Mouse (Mus musculus): ENCODE results near the gene Etv6. TPM values are rescaled to one million over a fixed set of nuclear protein-coding genes. Genes with fewer than 3 reads are reported as not detected.
A peak's percentile ranks its signal among the peaks of the same experiment; 100 is the strongest.

The Etv6 gene
- total RNA-seq, 2 experiments from 2014 or later: 67.1 to 124 TPM

GRCm38 (mm10) chr6:134134821-134135323, 99.4 kb downstream of the Etv6 start:
- ATAC-seq (replicated peaks; ENCODE audit: poor library complexity): peak; percentile 56

GRCm38 (mm10) chr6:134136315-134136714, 100.8 kb downstream of the Etv6 start:
- ATAC-seq (replicated peaks; ENCODE audit: poor library complexity): no peak

GRCm38 (mm10) chr6:134139359-134139758, 103.9 kb downstream of the Etv6 start:
- ATAC-seq (replicated peaks; ENCODE audit: poor library complexity): no peak

GRCm38 (mm10) chr6:134140718-134141615, 105.5 kb downstream of the Etv6 start:
- peak; percentile 51 for ATAC-seq (replicated peaks; ENCODE audit: poor library complexity)

GRCm38 (mm10) chr6:134141616-134142165, 106.2 kb downstream of the Etv6 start:
- ATAC-seq (replicated peaks; ENCODE audit: poor library complexity): peak; percentile 42

GRCm38 (mm10) chr6:134142700-134143099, 107.2 kb downstream of the Etv6 start:
- ATAC-seq (replicated peaks; ENCODE audit: poor library complexity): no peak

- no peak for ATAC-seq (replicated peaks; ENCODE audit: poor library complexity)
Measured at GRCm38 (mm10) chr6:134143649-134144097, 108.2 kb downstream of the Etv6 start.

- ATAC-seq (replicated peaks; ENCODE audit: poor library complexity): peak; percentile 36
Measured at GRCm38 (mm10) chr6:134144231-134145130, 109.0 kb downstream of the Etv6 start.

- no peak; the same call in 1 of the 2 replicates for ATAC-seq (replicated peaks; ENCODE audit: poor library complexity)
Measured at GRCm38 (mm10) chr6:134147596-134148442, 112.3 kb downstream of the Etv6 start.

- no peak for ATAC-seq (replicated peaks; ENCODE audit: poor library complexity)
Measured at GRCm38 (mm10) chr6:134148443-134148942, 113.0 kb downstream of the Etv6 start.

- ATAC-seq (replicated peaks; ENCODE audit: poor library complexity): no peak
Measured at GRCm38 (mm10) chr6:134149606-134150005, 114.1 kb downstream of the Etv6 start.

GRCm38 (mm10) chr6:134151022-134151680, 115.7 kb downstream of the Etv6 start:
- no peak for ATAC-seq (replicated peaks; ENCODE audit: poor library complexity)

GRCm38 (mm10) chr6:134151853-134152505, 116.5 kb downstream of the Etv6 start:
- ATAC-seq (replicated peaks; ENCODE audit: poor library complexity): peak; percentile 28

GRCm38 (mm10) chr6:134152539-134152938, 117.0 kb downstream of the Etv6 start:
- ATAC-seq (replicated peaks; ENCODE audit: poor library complexity): no peak

- ATAC-seq (replicated peaks; ENCODE audit: poor library complexity): no peak
Measured at GRCm38 (mm10) chr6:134154746-134155145, 119.2 kb downstream of the Etv6 start.

- peak; percentile 49 for ATAC-seq (replicated peaks; ENCODE audit: poor library complexity)
Measured at GRCm38 (mm10) chr6:134155900-134156623, 120.6 kb downstream of the Etv6 start.

GRCm38 (mm10) chr6:134157533-134158115, 122.1 kb downstream of the Etv6 start:
- ATAC-seq (replicated peaks; ENCODE audit: poor library complexity): no peak

- ATAC-seq (replicated peaks; ENCODE audit: poor library complexity): no peak
Measured at GRCm38 (mm10) chr6:134158201-134158600, 122.7 kb downstream of the Etv6 start.
